Mouse (Mus musculus): ENCODE data around the gene Faah. TPM values are rescaled to one million over a fixed set of nuclear protein-coding genes. Genes with fewer than 3 reads are reported as not detected.

Faah gene
- polyA plus RNA-seq, 3 experiments from 2014 or later, result 29.0 to 64.8 (median 60.3) TPM

DNA sequence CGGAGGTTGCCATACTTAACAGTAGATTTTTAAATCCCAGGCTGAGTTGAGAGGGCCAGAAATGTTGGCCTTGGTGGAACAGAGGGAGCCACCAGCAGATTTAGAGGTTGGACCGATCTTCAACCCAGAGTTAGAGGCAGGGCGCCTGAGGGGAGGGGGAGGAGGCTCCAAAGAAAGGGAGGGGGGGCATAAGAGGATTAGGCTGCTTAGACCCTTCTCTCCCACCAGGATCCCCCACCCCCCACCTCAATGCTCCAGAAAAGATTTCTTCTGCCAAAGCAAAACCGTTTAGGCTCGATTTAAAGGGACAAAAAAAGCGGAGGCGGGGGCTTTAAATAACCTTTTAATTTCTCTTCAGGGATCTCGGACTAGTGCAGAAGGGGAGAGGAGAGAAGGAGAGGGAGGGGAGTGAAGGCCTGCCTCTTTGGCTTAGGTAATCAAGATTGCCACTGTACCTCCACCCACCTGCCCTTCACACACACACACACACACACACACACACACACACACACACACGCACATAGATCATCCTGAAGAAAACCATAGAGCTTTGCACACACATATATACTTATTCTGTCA lies 76.4 kb downstream of the Faah start:
- no peak for ATAC-seq

DNA sequence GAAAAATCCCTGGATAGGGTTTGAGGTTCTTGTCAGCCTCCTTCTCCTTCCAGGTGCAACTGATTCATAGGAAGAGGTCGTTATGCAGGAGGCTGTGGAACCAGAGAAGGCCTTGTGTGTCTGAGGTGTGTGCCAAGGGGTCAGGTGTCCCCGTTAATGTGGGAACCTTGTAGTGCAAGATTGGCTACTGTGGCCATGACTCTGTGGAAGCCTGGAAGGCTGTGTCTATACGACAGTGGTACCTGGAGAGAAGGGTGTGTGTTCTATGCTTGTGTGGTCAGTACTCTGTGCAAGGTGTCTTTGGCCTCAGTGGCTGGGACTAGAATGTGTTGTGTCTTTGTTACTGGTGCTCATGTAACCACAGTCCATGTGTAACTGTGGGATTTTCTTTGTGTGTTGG lies 77.0 kb downstream of the Faah start:
- no peak for ATAC-seq

- ATAC-seq, result no peak
Measured at GRCm38 (mm10) chr4:115939295-115940102, 78.2 kb downstream of the Faah start, which contains the start of gene Dmbx1. Dmbx1 (minus strand) TSS chr4:115939926.

DNA sequence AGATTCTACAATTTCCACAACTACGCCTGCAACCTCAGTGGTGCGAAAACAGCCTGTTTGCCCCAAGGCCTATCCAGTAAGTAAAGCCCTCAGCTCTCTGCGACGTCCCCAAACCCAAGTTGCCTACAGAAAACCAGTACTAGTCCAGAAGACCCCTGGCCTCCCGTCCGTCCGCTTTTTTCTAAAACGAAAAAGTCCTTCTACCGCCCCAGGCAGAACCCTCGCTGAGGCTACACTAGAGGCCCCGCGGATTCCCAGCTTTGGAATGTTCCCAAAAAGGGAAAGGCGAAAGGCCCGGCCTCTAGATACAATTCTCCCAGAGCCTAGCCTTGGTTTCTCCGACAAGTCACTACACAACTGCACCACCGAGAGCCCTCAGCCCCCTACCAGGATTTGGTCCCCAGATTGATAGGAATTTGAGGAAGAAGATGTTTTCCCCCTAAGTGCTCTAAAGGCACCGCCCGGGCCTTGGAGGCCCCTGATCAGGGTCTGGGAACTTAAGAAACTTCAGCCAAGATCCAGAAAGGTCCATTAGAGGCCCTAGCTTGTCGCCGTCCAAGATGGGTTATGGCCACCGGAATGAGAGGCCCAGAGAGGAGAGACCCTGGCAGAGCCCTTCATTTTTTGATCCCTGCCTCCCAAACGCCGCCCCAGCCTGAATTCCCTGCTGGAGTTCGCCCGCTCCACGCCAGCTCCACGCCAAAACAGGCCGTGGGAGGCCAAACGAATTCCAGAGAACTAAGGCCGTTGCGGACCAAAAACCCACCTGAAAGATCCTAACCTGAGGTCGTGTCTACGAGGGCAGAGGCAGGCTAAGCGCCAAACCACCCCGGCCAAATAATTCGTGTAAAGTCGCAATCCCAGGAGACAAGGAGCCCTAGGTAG lies 79.2 kb downstream of the Faah start:
- no peak for ATAC-seq

- no peak for ATAC-seq
Measured at GRCm38 (mm10) chr4:115937061-115937976, 80.4 kb downstream of the Faah start.

GRCm38 (mm10) chr4:115936646-115937045 lies 81.1 kb downstream of the Faah start:
- ATAC-seq, result no peak

DNA sequence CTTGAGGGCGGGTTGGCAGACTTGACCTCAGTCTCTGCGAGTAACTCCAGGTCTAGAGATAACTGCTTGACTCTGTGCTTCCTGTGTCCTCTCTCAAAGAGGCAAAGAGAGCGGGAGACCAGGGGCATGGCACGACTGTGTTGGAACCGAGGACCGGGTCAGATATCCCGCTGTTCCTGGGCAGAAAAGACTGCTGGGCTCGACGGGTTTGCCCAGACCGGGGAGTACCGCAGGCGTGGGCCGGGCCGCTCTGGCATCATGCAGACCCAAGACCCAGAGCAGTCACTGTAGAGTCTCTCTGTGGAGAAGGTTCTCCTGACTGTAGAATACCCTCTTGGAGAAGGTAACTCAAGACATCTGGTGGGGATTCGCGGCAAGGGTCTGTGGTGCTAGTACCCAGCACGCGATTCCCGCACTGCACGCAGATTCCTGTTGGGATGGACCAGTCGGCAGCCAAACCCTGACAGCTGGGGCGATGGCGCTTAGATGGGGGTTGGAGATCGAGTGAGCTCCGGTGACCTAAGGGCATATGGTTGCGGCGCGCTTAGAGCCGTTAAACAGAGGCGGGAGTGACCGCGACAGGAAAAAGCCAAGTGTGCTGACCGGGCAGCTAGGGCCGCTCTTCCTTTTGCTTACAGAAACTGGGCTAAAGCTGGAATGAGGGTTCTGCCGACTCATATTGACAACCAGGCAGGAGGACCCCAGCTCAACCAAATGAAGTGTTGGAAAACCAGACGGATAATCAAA lies 81.7 kb downstream of the Faah start:
- ATAC-seq, result no peak

DNA sequence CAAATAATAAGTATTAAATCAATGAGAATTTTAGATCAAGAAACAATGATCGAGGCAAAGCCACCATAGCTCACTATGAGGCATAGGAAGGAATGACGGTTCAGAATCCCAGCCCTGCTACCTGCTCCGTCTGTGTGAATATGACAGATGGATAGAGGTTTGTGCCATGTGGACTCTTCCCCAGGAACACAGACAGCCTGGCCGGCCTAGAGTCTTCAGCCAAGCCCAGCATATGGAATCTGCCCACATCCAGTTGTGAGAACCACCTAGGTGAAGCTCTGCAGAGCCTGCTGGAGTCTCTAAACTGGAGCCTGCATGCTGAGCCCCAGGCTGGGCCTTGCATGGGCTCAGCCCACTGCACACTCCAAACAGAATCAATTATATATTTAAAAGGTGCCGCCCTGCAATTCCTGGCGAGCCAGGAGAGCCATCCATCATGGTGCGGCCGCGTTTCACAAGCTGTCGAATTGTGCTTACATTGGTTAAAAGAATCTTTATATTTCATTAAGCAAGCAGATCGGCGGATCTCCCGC lies 86.1 kb downstream of the Faah start:
- no peak for ATAC-seq

GRCm38 (mm10) chr4:115927637-115928036 lies 90.1 kb downstream of the Faah start:
- no peak for ATAC-seq

- ATAC-seq, result no peak
Measured at GRCm38 (mm10) chr4:115923262-115923880, 94.4 kb downstream of the Faah start.

DNA sequence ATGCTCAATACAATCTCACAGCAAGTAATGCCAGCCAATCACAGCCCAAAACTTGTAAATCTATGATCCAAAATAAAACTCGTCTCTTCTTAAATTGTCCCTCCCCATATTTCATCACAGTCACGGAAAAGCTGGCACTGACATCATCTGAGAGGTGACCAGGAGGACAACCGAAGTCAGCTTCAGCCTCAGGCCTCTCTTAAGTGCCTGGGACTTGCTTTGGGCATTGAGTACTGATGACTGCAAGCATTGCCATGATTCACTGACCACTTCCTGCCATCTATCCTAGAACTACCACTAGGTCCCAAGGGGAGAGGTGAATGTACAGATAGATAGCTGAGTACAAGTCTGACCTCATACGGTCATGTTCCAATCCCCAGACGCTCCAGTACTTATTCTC lies 95.0 kb downstream of the Faah start:
- ATAC-seq, result no peak

DNA sequence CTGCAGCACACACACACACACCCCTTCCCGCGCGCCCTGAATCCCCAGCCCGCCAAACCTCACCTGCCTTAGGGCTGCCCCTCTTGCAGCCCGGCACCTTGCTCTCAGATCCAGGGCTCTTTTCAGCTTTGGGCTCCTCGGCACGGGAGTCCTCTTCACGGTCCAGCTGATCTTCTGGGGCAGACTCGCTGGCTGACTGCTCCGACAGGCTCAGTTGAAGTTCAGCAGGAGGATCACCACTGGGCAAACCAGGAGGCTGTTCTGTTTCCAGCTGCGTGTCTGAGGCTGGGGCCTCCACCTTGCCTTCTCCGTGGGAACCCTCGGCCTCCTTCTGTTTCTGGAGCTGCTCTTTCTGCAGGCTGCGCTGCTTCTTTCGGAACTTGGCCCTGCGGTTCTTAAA lies 97.8 kb downstream of the Faah start:
- no peak for ATAC-seq

Other genes starting within 250 kb of the Faah start
- gene Tex38, start 236.9 kb downstream of the Faah start, polyA plus RNA-seq (2017; shearing (Covaris generic)), result 1 to 10 TPM in 1 of 3 experiments, not detected in 2; 1.0 TPM
- 10 to 100 TPM; 17.7 to 20.9 (median 19.0) TPM for gene Atpaf1, start 233.1 kb downstream of the Faah start, polyA plus RNA-seq (2017; shearing (Covaris generic))
- gene Mob3c, start 189.8 kb downstream of the Faah start, polyA plus RNA-seq (2017; shearing (Covaris generic)), result 10 to 100 TPM in 2 of 3 experiments, 1 to 10 TPM in 1; 8.4 to 12.4 (median 10.2) TPM
- 10 to 100 TPM; 34.8 to 45.1 (median 41.8) TPM for gene Mknk1, start 178.7 kb downstream of the Faah start, polyA plus RNA-seq (2017; shearing (Covaris generic))
- gene Kncn, start 133.5 kb downstream of the Faah start, polyA plus RNA-seq (2017; shearing (Covaris generic)), result not detected
- gene 6430628N08Rik, start 127.3 kb downstream of the Faah start, polyA plus RNA-seq (2017; shearing (Covaris generic)), result not detected
- not detected for gene Dmbx1, start 78.0 kb downstream of the Faah start, polyA plus RNA-seq (2017; shearing (Covaris generic))
- gene Nsun4, start 36.0 kb upstream of the Faah start, polyA plus RNA-seq (2017; shearing (Covaris generic)), result 10 to 100 TPM; 21.2 to 33.3 (median 29.9) TPM
- gene Uqcrh, start 57.1 kb upstream of the Faah start, polyA plus RNA-seq (2017; shearing (Covaris generic)), result 100 to 1,000 TPM; 803 to 910 (median 862) TPM
- gene Lrrc41, start 57.3 kb upstream of the Faah start, polyA plus RNA-seq (2017; shearing (Covaris generic)), result 10 to 100 TPM; 16.5 to 19.0 (median 18.0) TPM
- 10 to 100 TPM in 1 of 3 experiments, 1 to 10 TPM in 2; 4.6 to 23.5 (median 5.7) TPM for gene Rad54l, start 105.8 kb upstream of the Faah start, polyA plus RNA-seq (2017; shearing (Covaris generic))
- gene Pomgnt1, start 105.9 kb upstream of the Faah start, polyA plus RNA-seq (2017; shearing (Covaris generic)), result 10 to 100 TPM in 1 of 3 experiments, 1 to 10 TPM in 2; 7.5 to 11.5 (median 7.7) TPM
- gene Lurap1, start 133.4 kb upstream of the Faah start, polyA plus RNA-seq (2017; shearing (Covaris generic)), result under 1 TPM; 0.43 to 0.75 (median 0.63) TPM
- gene Tspan1, start 149.7 kb upstream of the Faah start, polyA plus RNA-seq (2017; shearing (Covaris generic)), result not detected
- gene 1700042G07Rik, start 155.4 kb upstream of the Faah start, polyA plus RNA-seq (2017; shearing (Covaris generic)), result not detected
- not detected for gene Gm49337, start 155.5 kb upstream of the Faah start, polyA plus RNA-seq (2017; shearing (Covaris generic))
- gene Pik3r3, start 203.7 kb upstream of the Faah start, polyA plus RNA-seq (2017; shearing (Covaris generic)), result 1 to 10 TPM; 1.2 to 3.4 (median 2.3) TPM